Mouse (Mus musculus) naive thymus-derived CD4-positive, alpha-beta T cell, adult 2 months (primary cell): ENCODE measurements around the gene Pnp.
"Not testable (repeated sequence)": the region's sequence is repeated elsewhere in the genome, so short reads cannot be mapped to it uniquely, and the experiment has no call there.

ENCODE experiments used
- DNase-seq: peaks from one replicate; pipeline ENCODE4 v3.0.0-alpha.2; 2011; ENCODE audit warnings: low read depth

The Pnp gene

DNA sequence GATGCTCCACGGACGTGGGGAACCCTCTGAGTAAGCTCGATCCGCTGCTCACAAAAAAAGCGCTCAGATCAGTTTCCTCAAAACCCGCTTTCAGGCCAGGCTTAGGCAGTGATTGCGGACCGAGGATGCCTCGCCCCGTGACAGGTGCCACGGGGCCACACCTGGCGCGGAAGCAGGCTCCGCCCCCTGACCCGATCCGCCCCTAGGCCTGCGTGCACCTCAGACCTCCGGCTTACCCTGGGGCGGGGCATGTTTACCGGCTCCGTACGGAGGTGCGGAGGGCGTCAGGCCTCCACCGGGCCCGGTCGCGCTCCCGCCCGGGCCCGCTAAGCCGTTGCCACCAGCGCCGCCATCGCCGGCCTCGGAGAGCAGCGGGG is 517 bp upstream of the Pnp start:
- DNase-seq = peak; percentile 87

DNA sequence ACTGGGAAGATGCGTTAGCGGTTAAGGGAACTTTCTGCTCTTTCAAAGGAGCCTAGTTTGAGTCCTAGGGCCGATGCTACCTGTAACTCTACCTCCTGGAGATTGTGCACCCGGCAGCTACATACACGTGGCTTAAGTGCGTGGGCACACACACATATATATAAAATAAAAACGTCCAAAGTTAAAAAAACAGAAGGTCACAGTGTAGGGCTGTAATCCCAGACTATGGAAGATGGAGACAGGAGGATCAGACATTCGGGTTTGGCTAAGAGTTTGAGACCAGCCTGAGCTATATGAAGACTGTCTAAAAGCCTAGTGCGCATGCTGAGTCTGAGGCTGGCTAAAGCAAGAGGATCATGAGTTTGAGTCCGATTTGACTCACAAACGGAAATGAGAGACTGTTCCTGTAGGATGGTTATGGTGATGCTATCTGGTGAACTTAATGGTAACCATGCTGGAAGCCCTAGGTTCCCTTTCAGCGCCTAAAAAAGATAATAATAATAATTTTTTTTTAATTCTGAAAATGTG is 675 bp downstream of the Pnp start:
- no peak for DNase-seq

DNA sequence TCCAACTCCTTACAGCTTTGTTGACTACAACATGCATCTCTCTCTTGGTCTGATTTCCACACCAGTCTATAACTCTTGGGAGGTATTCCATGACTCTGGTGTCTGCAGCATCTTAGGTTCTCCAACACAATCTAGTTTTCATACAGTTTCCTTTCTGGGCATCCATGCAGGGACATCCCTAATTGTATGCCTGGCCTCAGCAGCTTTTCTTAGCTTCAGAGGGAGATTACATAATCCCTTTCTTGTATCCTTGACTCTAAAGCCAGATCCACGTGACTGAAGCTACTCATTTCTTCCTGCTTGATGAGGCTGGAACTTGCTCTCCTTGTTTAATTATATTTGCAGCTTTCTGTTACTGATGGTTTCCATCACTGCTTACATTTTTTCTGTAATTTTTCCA is 5.8 kb downstream of the Pnp start:
- no peak for DNase-seq

DNA sequence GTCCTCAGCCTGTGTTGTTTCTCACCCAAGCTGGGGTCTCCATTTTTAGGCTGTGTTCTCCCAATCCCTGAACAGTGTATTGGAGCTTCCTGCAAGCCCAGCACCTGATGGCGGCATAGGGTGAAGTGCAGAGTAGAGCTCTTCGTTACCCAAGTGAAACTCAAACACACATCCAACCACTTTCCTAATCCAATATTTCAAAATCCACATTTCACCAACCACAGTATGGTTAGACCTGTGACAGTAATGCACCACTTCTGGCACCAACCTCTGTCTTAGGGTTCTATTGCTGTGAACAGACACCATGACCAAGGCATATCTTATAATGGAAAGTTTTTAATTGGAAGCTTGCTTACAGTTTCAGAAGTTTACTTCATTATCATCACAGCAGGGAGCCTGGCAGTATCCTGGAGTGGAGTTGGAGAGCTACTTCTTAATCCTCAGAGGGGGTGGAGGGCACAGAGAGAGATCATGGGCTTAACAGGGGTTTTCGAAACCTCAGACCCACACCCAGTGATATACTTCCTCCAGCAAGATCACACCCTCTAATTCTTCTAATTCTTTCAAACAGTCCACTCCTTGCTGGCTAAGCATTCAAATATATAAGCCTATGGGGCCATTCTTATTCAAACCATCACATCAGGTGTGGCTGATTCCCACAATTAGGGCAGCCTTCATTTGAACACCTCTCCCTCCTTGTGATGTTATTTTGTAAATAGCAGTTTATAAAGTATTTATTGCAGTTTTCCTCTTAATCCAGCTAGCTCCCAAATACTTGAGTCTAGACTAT is 7.4 kb downstream of the Pnp start:
- no peak for DNase-seq

DNA sequence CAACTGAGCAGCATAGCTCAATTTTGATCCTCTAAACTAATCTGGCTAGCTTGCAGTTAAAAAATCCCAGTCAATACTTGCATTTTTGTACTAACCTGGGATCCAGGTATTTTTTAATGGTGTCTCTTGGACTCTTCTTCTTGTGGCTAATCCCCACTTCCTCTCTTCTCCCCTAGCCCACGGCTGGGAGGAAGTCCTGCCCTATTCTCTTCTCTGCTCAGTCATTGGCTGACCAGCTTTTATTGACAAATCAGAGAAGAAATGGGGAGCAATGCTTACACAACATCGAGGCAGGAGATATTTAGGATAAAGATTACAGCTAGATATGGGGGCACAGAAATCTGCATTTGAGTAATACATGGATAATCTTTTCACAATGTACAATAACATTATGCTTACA is 8.1 kb downstream of the Pnp start:
- DNase-seq = no peak

DNA sequence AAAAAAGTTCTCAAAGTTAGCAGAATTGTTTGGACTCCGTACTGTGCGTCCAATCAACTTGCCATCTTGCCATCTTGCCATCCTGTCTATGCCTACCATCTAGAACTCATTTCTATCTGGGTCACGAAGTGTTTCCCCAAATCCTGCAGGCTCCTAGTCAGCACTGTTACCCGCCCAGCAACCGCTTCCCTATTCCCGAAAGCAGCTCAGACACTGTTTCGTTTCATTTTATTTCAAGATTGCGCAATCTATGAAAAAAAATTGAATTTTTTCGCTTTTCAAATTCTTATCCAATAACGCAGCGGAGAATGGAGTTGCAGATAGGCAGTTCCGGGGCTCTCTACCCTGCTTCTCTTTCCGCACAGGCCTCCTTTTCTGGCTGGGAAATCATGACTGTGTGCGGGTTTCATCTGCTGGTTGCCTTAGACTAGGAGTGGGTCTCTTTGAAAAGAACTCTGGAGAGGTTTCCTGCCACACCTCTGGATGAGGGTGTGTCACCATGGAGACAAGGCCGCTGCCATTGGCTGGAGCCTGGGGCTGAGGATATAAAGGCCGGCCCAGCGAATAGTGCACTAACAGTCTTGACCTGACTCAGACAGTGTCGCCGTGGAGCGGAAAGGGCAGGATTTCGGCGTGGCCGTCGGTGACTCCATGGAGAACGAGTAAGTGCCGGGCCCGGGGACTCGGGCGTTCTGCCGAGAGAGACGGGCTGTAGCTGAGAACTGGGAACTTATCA is 13.2 kb downstream of the Pnp start, which contains the start of gene Gm49342:
Gm49342 (plus strand) TSS at position 586 of the 736 bp plus-strand sequence.
- DNase-seq = peak; percentile 89

DNA sequence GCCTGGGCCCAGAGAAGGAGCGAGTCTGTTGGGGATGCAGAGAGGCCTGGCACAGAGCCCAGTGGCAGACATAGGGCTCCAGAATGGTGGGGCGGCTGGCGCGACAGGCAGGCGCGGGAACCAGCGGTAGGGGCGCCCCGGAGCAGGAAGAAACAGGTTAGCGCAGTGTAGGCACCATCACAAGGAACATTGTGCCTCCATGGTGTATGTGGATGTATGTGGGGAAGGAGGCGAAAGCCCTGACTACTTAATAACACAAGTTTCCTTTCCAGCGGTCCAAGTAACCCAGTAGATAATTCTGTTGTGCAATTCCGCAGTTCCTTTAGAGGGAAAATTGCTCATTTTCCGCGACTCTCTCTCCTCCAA is 13.8 kb downstream of the Pnp start:
- DNase-seq = not testable (repeated sequence)

DNA sequence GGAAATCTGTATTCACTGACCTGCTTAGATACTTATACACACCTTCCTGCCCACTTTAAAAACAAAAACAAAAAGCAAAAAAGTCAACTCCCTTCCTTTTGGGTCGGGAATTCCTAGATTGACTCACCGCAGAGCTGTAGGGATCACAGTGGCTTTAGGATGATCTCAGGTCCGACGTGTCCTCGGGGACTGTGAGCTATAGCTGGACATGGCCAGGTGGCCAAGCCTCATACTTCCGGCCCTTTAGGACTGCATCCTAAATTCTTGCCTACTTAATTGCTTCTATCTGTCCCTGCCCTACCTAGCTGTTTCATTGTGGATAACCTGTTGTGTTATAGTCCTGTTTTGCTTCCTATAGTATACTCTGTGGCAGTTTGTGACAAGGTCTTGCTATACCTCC is 14.2 kb downstream of the Pnp start:
- DNase-seq = not testable (repeated sequence)

DNA sequence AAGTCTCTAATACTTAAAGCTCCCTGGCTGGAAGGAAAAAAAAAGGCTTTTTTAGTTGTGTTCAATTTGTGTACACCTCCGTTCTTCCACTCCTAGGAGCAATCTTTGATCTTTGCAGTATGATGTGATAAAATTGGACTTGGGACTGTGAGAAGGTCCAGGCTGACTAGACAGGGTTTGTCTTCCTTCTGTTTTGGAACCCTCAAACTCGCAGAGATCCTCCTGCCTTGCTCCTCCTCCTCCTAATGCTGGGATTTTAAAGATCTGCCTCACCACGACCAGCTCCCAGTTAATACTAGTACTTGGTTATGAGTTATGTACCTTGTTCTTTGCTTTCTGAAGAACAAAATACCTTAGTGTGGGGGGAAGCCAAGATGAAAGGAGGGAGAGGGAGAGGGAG is 14.6 kb downstream of the Pnp start:
- not testable (repeated sequence) for DNase-seq

DNA sequence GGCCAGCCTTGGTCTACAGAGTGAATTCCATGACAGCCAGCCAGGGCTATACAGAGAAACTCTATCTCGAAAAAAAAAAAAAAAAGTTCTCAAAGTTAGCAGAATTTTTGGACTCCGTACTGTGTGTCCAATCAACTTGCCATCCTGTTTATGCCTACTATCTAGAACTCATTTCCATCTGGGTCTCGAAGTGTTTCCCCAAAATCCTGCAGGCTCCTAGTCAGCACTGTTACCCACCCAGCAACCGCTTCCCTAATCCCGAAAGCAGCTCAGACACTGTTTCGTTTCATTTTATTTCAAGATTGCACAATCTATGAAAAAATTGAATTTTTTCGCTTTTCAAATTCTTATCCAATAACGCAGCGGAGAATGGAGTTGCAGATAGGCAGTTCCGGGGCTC is 24.6 kb downstream of the Pnp start:
- no peak for DNase-seq

DNA sequence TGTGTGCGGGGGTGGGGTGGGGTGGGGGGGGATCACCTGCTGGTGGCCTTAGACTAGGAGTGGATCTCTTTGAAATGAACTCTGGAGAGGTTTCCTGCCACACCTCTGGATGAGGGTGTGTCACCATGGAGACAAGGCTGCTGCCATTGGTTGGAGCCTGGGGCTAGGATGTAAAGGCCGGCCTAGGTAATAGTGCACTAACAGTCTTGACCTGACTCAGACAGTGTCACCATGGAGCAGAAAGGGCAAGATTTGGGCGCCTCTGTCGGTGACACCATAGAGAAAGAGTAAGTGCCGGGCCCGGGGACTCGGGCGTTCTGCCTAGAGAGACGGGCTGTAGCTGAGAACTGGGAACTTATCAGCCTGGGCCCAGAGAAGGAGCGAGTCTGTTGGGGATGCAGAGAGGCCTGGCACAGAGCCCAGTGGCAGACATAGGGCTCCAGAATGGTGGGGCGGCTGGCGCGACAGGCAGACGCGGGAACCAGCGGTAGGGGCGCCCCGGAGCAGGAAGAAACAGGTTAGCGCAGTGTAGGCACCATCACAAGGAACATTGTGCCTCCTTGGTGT is 25.1 kb downstream of the Pnp start, which contains the start of gene Pnp2:
Pnp2 (plus strand) TSS at position 51 of the 567 bp plus-strand sequence.
- peak; percentile 48 for DNase-seq

DNA sequence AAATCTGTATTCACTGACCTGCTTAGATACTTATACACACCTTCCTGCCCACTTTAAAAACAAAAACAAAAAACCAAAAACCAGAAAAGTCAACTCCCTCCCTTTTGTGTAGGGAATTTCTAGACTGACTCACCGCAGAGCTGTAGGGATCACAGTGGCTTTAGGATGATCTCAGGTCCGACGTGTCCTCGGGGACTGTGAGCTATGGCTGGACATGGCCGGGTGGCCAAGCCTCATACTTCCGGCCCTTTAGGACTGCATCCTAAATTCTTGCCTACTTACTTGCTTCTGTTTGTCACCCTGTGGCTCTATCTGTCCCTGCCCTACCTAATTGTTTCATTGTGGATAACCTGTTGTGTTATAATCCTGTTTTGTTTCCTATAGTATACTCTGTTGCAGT is 25.8 kb downstream of the Pnp start:
- DNase-seq = not testable (repeated sequence)

DNA sequence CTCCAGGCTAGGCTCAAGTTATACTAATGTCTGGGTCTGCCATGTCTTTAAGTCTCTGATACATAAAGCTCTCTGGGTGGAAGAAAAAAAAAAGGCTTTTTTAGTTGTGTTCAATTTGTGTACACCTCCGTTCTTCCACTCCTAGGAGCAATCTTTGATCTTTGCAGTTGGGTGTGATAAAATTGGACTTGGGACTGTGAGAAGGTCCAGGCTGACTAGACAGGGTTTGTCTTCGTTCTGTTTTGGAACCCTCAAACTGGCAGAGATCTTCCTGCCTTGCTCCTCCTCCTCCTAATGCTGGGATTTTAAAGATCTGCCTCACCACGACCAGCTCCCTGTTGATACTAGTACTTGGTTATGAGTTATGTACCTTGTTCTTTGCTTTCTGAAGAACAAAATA is 26.3 kb downstream of the Pnp start:
- DNase-seq = not testable (repeated sequence)

DNA sequence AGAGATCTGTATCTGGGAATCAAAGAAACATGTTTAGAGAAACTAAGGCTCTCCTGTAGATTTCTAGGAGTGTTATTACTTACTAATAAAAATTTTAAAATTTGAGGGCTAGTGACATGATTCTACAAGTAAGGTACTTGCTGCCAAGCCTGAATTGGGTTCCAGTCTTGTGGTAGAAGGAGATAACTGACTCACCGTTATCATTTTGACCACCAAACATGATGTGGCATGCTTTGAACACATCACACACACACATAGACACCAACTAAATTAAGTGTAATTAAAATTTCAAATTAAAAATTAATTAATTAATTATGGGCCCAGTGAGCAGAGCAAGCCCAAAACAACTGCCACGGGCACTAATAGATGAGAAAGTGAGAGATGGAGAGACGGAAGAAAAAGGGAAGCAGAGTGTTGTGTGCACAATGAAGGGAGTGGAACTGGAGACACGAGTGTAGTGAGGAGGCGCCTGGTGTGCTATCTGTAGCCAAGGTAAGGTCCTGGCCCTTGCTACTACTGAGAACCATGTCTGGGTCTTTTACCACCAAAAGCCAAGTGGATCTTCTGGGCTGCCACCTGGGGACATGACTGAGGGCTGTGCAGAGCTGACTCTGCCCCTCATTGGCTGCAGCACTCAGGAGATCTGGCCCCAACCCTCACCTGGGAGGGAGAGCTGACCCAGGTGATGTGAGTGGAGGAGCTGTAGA is 27.6 kb downstream of the Pnp start:
- not testable (repeated sequence) for DNase-seq

DNA sequence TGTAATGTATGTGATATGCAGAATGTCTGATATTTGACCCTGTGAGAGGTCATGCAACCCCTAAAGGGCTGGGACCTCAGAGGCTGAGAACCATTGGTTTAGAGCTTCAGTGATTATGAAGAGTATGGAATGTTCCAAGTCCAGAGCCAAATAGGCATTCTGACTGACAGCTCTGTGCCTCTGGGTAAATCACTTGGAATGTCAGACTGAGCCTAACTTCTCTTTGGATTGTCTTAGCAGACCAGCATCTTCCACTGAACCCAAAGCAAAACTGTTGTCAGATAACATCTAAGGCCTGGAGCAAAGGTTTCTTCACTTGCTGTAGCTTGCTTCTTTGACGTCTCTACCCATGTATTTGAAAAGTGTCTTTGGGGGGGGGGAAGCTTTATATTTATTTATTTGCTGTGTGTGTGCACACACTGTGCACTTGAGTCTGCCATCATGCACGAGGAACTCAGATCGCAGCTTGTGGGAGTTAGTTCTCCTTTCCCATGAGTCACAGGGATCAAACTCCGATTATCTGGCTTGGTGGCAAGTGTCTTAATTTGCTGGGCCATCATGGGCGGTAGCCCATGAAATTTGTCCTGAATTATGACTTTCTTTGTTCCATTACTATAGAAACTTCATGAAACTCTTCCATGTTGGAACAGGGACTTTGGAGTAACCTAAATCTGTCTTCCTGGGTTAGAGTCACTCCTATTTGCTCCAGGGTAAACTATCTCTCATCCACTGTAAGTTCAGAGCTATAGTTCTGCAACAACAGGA is 37.5 kb downstream of the Pnp start:
- no peak for DNase-seq

DNA sequence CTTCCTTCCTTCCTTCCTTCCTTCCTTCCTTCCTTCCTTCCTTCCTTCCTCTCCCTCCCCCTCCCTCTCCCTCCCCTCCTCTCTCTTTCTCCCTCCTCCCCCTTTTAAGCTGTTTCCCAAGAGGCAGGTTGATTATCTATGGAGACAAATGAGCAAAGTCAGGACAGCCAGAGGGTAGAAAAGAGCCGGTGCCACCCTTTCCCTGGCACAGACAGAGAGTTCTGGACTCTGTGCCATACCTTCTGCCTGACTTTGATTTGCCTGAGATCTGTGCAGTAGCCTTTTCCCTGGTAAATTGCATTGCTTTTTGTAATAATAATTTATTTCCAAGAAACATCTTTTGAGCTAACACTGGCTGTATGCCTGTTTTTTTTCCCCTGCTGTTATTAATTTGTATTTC is 38.2 kb downstream of the Pnp start:
- DNase-seq = no peak

DNA sequence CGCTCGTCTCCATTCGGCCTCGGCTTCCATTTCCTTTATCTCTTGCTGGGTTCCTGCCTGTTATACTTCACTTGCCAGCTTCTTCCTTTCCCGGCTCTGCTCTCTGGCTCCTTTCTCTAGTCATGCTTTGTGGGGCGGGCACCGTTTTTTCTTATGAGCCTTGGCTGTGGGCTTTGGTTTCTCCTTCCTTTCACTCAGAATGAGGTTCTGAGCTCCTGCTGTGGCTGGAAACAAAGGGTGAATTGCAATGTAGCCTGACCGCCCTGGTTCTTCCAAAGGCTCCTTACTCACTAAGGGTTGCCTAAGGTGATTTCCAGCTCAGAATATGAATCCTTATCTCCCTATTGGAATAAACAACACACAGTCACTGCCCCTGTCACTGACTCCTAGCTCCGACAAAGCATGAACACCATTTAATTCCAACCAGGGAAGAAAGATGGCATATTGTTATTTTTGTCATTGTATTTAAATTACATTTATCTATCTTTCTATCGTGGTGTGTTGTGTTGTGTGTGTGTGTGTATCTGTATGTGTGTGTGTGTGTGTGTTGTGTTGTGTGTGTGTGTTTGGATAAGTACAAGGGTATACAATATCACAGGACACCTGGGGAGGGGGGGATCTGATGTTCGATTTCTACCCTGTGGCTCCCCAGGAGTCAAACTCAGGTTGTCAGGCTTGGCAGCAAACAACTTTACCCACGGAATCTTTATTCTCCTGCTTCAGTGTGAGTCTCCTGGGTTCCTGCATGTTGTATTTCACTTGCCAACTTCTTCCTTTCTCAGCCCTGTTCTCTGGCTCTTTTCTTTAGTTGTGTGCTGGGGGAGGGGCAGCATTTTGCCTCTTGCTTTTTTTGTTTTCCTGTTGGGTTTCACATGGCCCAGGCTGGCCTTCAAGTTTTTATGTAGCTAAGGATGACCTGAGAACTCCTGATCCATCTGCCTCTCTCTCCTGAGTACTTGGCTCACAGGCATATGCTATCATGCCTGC is 39.0 kb downstream of the Pnp start:
- DNase-seq = peak; percentile 23

DNA sequence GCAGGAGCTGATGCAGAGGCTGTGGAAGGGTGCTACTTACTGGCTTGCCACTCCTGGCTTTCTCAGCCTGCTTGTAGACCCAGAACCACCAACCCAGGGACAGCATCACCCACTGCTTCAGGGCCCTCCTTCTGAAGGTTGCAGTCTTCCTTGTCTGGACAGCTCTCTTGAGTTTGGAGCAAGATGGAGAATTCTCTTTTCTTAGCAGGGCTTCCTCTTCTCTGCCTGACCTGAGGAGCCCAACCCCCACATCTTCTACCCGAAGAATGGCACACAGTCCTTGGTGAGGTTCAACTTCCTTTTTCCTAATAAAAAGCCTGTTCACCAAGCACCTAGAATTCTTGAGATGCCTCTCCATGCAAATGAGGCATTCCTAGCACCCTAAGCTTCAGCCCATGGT is 39.9 kb downstream of the Pnp start:
- DNase-seq = peak; percentile 32

DNA sequence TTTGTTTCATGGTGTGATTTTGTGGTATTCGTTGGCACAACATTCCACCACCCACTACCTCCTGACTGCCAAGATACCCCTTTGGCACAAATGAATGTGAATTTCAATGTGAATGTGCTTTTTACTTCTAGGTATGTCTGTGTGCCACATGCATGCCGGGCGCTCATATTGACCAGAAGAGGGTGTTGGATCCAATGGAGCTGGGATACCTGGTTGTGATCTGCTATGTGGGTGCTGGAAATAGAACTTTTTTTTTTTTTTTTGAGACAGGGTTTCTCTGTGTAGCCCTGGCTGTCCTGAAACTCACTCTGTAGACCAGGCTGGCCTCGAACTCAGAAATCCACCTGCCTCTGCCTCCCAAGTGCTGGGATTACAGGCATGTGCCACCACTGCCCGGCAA is 42.2 kb downstream of the Pnp start:
- not testable (repeated sequence) for DNase-seq

DNA sequence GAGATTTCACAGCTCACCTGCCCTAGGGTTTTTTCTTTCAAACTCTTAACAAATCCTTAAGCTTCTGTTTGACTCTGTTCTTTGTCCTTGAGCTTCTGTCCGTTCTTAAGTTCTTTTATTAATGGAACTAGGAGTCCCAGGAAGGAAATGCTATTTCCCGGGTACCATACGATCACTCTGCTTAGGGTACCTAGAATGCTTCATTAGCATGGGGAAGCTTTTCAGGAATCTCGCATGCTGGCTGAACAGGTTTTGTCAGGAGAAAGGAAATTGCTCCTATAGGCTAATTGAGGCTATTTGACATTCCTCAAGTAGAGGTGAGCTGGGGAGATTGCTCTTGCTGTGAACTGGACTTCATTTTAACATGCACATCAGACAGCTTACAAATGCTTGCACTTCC is 42.8 kb downstream of the Pnp start:
- DNase-seq = no peak
